Mouse (Mus musculus): ENCODE results near the gene Slc12a3. TPM values are rescaled to one million over a fixed set of nuclear protein-coding genes. Genes with fewer than 3 reads are reported as not detected.

The Slc12a3 gene
- total and polyA plus RNA-seq, 3 experiments, result not detected

DNA sequence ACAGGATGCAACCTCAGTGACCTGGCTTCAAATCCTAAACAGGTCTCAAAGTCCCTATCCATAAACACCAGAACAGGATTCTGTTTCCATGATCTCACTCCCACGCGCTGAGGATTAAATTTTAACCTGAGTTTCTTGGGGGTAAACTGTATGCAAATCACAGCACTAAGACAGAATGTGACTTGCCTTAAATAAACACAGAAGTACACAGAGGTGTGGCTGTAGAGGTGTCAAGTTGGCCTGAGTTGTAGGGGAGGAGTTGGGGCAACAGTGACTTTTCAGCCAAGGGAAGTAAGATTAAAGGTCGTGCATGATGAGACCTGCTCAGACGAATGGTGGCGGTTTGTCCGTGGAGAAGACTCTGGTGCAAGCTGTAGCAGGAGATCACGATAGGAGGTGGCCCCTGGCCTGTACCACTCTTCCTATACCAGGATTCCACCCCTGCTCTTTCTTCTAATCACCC lies 25.1 kb downstream of the Slc12a3 start:
- H3K9ac ChIP-seq (ENCODE audit: control insufficient read depth, low read depth, low read length, poor library complexity, severe bottlenecking), result no peak overlapping the region
- no peaks in the 10 kb centered on the region for H3K4me1 ChIP-seq (ENCODE audit: control insufficient read depth in 1 of 2, insufficient read depth in 2 of 2, low read length in 2 of 2)
- no peaks in the 10 kb centered on the region for H3K36me3 ChIP-seq (ENCODE audit: control insufficient read depth in 1 of 2, insufficient read depth in 2 of 2, low read length in 2 of 2)
- TF ChIP-seq NELFE (IDR thresholded peaks at IDR 0.05; ENCODE audit: low read depth, low read length) (no peak), MAZ (IDR thresholded peaks at IDR 0.05; ENCODE audit: low read depth, low read length) (no peak), BHLHE40 (IDR thresholded peaks at IDR 0.05; ENCODE audit: borderline replicate concordance, low read depth, low read length) (no peak), MYB (IDR thresholded peaks at IDR 0.05; ENCODE audit: low read depth, low read length) (no peak), EP300 (IDR thresholded peaks at IDR 0.05; ENCODE audit: low read depth in 1 of 2, low read length in 2 of 2) (no peak), TCF12 (IDR thresholded peaks at IDR 0.05; ENCODE audit: low read depth, low read length) (no peak), GATA1 (IDR thresholded peaks at IDR 0.05; ENCODE audit: low read depth, low read length) (no peak)
- DNase-seq (ENCODE audit: low read depth, low spot score), result no peak
- no peak overlapping the region for H3K27ac ChIP-seq (ENCODE audit: control insufficient read depth, low read depth, low read length)
- H3K4me3 ChIP-seq (ENCODE audit: control insufficient read depth in 1 of 2, insufficient read depth in 1 of 2, low read depth in 2 of 2, low read length in 2 of 2), result no peak overlapping the region
- H3K79me2 ChIP-seq (ENCODE audit: control insufficient read depth, insufficient read depth, low read length, poor library complexity), result no peaks in the 10 kb centered on the region
- H3K9me3 ChIP-seq (replicated peaks; ENCODE audit: insufficient read depth, low read length), result no peaks in the 10 kb centered on the region
- peaks cover 22 to 31% of the 10 kb centered on the region in 2 experiments for H3K27me3 ChIP-seq (ENCODE audit: control insufficient read depth in 1 of 2, insufficient read depth in 2 of 2, low read length in 2 of 2)

DNA sequence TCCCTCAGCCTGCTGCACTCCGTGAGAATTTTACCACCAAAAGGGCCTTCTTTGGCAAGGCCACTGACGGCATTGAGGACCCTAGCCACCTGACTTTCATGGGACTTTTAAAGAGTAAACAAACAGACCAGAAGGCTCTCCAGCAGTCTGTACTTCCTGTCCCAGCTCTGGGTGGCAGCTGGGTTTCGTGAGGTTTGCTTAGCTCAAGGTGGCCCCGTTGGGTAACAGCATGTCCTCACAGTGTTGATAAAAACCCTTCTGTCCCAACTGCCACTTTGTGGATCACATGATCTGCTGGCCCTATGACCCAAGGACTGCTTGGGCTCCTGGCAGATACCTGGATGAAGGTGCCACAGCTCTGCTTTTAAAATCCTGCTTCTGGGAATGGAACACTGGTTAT lies 25.6 kb downstream of the Slc12a3 start:
- Histone ChIP-seq H3K4me1 (ENCODE audit: control insufficient read depth in 1 of 2, insufficient read depth in 2 of 2, low read length in 2 of 2) (no peaks in the 10 kb centered on the region), H3K36me3 (ENCODE audit: control insufficient read depth in 1 of 2, insufficient read depth in 2 of 2, low read length in 2 of 2) (no peaks in the 10 kb centered on the region)

DNA sequence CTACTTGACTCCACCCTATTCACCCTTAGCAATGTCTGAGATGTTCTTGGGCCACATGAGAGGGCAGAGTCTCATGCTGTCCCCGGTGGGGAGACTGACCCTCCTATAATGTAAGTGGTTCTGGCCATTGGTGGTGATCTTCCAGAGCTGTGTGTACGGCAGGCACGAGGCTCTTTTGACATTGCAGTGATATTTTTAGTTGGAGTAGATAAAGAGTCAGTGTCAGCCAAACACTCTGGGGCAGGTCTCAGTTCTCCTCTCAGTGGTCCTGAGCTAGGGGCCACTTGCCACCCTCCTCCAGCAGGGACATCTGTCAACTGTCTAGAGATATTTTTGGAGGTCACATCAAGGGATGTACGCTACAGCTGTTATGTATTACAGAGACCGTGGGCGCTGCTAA lies 28.2 kb downstream of the Slc12a3 start:
- Histone ChIP-seq H3K4me1 (ENCODE audit: control insufficient read depth in 1 of 2, insufficient read depth in 2 of 2, low read length in 2 of 2) (no peaks in the 10 kb centered on the region), H3K9me3 (replicated peaks; ENCODE audit: insufficient read depth, low read length) (no peaks in the 10 kb centered on the region), H3K9ac (ENCODE audit: control insufficient read depth, low read depth, low read length, poor library complexity, severe bottlenecking) (no peak overlapping the region), H3K27ac (ENCODE audit: control insufficient read depth, low read depth, low read length) (no peak overlapping the region), H3K4me3 (ENCODE audit: control insufficient read depth in 1 of 2, insufficient read depth in 1 of 2, low read depth in 2 of 2, low read length in 2 of 2) (no peak overlapping the region), H3K36me3 (ENCODE audit: control insufficient read depth in 1 of 2, insufficient read depth in 2 of 2, low read length in 2 of 2) (no peaks in the 10 kb centered on the region), H3K79me2 (ENCODE audit: control insufficient read depth, insufficient read depth, low read length, poor library complexity) (no peaks in the 10 kb centered on the region), H3K27me3 (ENCODE audit: control insufficient read depth in 1 of 2, insufficient read depth in 2 of 2, low read length in 2 of 2) (peaks cover 33% of the 10 kb centered on the region in 2 experiments)
- DNase-seq (ENCODE audit: low read depth, low spot score), result no peak
- TF ChIP-seq NELFE (IDR thresholded peaks at IDR 0.05; ENCODE audit: low read depth, low read length) (no peak), NRF1 (IDR thresholded peaks at IDR 0.05; ENCODE audit: insufficient read depth, low read depth, low read length, poor library complexity, severe bottlenecking) (no peak), CHD2 (IDR thresholded peaks at IDR 0.05; ENCODE audit: low read length) (no peak), MYC (IDR thresholded peaks at IDR 0.05; ENCODE audit: low read depth, low read length) (no peak), ETS1 (IDR thresholded peaks at IDR 0.05; ENCODE audit: low read depth, low read length) (no peak), JUND (IDR thresholded peaks at IDR 0.05; ENCODE audit: low read depth, low read length) (no peak), ELF1 (IDR thresholded peaks at IDR 0.05; ENCODE audit: low read depth, low read length) (no peak), MXI1 (IDR thresholded peaks at IDR 0.05; ENCODE audit: low read depth, low read length) (no peak), SMC3 (IDR thresholded peaks at IDR 0.05; ENCODE audit: low read depth, low read length) (no peak), GATA1 (IDR thresholded peaks at IDR 0.05; ENCODE audit: low read depth, low read length) (no peak), ZKSCAN1 (IDR thresholded peaks at IDR 0.05; ENCODE audit: low read depth, low read length) (no peak), HCFC1 (IDR thresholded peaks at IDR 0.05; ENCODE audit: low read depth, low read length) (no peak), MEF2A (IDR thresholded peaks at IDR 0.05; ENCODE audit: extremely low read depth, insufficient replicate concordance, low read depth, low read length, poor library complexity, severe bottlenecking) (no peak), MAZ (IDR thresholded peaks at IDR 0.05; ENCODE audit: low read depth, low read length) (no peak), ZMIZ1 (IDR thresholded peaks at IDR 0.05; ENCODE audit: low read depth, low read length) (no peak)

More for the DNA sequence above, 25.6 kb downstream of the Slc12a3 start:
- no peak overlapping the region for H3K9ac ChIP-seq (ENCODE audit: control insufficient read depth, low read depth, low read length, poor library complexity, severe bottlenecking)
- no peaks in the 10 kb centered on the region for H3K9me3 ChIP-seq (replicated peaks; ENCODE audit: insufficient read depth, low read length)
- H3K79me2 ChIP-seq (ENCODE audit: control insufficient read depth, insufficient read depth, low read length, poor library complexity), result no peaks in the 10 kb centered on the region
- no peak overlapping the region for H3K27ac ChIP-seq (ENCODE audit: control insufficient read depth, low read depth, low read length)
- peaks cover 26 to 31% of the 10 kb centered on the region in 2 experiments for H3K27me3 ChIP-seq (ENCODE audit: control insufficient read depth in 1 of 2, insufficient read depth in 2 of 2, low read length in 2 of 2)
- no peak overlapping the region for H3K4me3 ChIP-seq (ENCODE audit: control insufficient read depth in 1 of 2, insufficient read depth in 1 of 2, low read depth in 2 of 2, low read length in 2 of 2)
- TF ChIP-seq MYC (IDR thresholded peaks at IDR 0.05; ENCODE audit: low read depth, low read length) (no peak), NRF1 (IDR thresholded peaks at IDR 0.05; ENCODE audit: insufficient read depth, low read depth, low read length, poor library complexity, severe bottlenecking) (no peak), ETS1 (IDR thresholded peaks at IDR 0.05; ENCODE audit: low read depth, low read length) (no peak), GATA1 (IDR thresholded peaks at IDR 0.05; ENCODE audit: low read depth, low read length) (no peak), E2F4 (IDR thresholded peaks at IDR 0.05; ENCODE audit: borderline replicate concordance, low read depth, low read length) (no peak), MAX (IDR thresholded peaks at IDR 0.05; ENCODE audit: low read length) (no peak), MXI1 (IDR thresholded peaks at IDR 0.05; ENCODE audit: low read depth, low read length) (no peak), BHLHE40 (IDR thresholded peaks at IDR 0.05; ENCODE audit: borderline replicate concordance, low read depth, low read length) (no peak), ZKSCAN1 (IDR thresholded peaks at IDR 0.05; ENCODE audit: low read depth, low read length) (no peak), RAD21 (IDR thresholded peaks at IDR 0.05; ENCODE audit: low read depth, low read length) (no peak), POLR2A (IDR thresholded peaks at IDR 0.05; ENCODE audit: control insufficient read depth in 1 of 2, insufficient read depth in 1 of 2, low read depth in 1 of 2, low read length in 2 of 2, poor library complexity in 1 of 2) (no peak), ELF1 (IDR thresholded peaks at IDR 0.05; ENCODE audit: low read depth, low read length) (no peak), MAZ (IDR thresholded peaks at IDR 0.05; ENCODE audit: low read depth, low read length) (no peak), SIN3A (IDR thresholded peaks at IDR 0.05; ENCODE audit: low read length) (no peak), ZNF384 (IDR thresholded peaks at IDR 0.05; ENCODE audit: low read depth, low read length) (no peak), EP300 (IDR thresholded peaks at IDR 0.05; ENCODE audit: low read depth in 1 of 2, low read length in 2 of 2) (no peak), NELFE (IDR thresholded peaks at IDR 0.05; ENCODE audit: low read depth, low read length) (no peak), UBTF (IDR thresholded peaks at IDR 0.05; ENCODE audit: borderline replicate concordance, insufficient read depth, low read depth, low read length) (no peak), RCOR1 (IDR thresholded peaks at IDR 0.05; ENCODE audit: low read depth, low read length) (no peak), MYB (IDR thresholded peaks at IDR 0.05; ENCODE audit: low read depth, low read length) (no peak)
- DNase-seq (ENCODE audit: low read depth, low spot score), result no peak
